Mouse (Mus musculus): ENCODE results near the gene RPS10-NUDT3.
A peak's percentile ranks its signal among the peaks of the same experiment; 100 is the strongest.

RPS10-NUDT3 gene

GRCm38 (mm10) chr17:27609576-27609975 lies 25.4 kb downstream of the RPS10-NUDT3 start:
- DNase-seq: no peak

- no peak for DNase-seq
These were observed 31.3 kb downstream of the RPS10-NUDT3 start for GRCm38 (mm10) chr17:27603522-27604234.

GRCm38 (mm10) chr17:27603036-27603435 lies 32.0 kb downstream of the RPS10-NUDT3 start:
- DNase-seq: no peak

GRCm38 (mm10) chr17:27600869-27601268 lies 34.2 kb downstream of the RPS10-NUDT3 start:
- no peak for DNase-seq

- DNase-seq: no peak
These were observed 34.7 kb downstream of the RPS10-NUDT3 start for GRCm38 (mm10) chr17:27600286-27600685.

GRCm38 (mm10) chr17:27596376-27597190 lies 38.4 kb downstream of the RPS10-NUDT3 start:
- DNase-seq: no peak

GRCm38 (mm10) chr17:27595659-27596375 lies 39.2 kb downstream of the RPS10-NUDT3 start:
- no peak for DNase-seq

- DNase-seq: no peak
These were observed 42.5 kb downstream of the RPS10-NUDT3 start for GRCm38 (mm10) chr17:27592565-27592910.

GRCm38 (mm10) chr17:27591826-27592564 lies 43.0 kb downstream of the RPS10-NUDT3 start:
- peak; percentile 24 for DNase-seq

GRCm38 (mm10) chr17:27588231-27588630 lies 46.8 kb downstream of the RPS10-NUDT3 start:
- DNase-seq: no peak

GRCm38 (mm10) chr17:27587252-27587651 lies 47.8 kb downstream of the RPS10-NUDT3 start:
- DNase-seq: no peak

- no peak for DNase-seq
These were observed 48.4 kb downstream of the RPS10-NUDT3 start for GRCm38 (mm10) chr17:27586661-27587060.

- DNase-seq: no peak
These were observed 51.7 kb downstream of the RPS10-NUDT3 start for GRCm38 (mm10) chr17:27583185-27583894.

- DNase-seq: no peak
These were observed 54.5 kb downstream of the RPS10-NUDT3 start for GRCm38 (mm10) chr17:27580392-27581068.

- no peak for DNase-seq
These were observed 55.2 kb downstream of the RPS10-NUDT3 start for GRCm38 (mm10) chr17:27579816-27580215.

- DNase-seq: no peak
These were observed 56.5 kb downstream of the RPS10-NUDT3 start for GRCm38 (mm10) chr17:27578487-27578886.

- DNase-seq: peak; percentile 30
These were observed 57.6 kb downstream of the RPS10-NUDT3 start for GRCm38 (mm10) chr17:27577468-27577867.

- DNase-seq: no peak
These were observed 59.0 kb downstream of the RPS10-NUDT3 start for GRCm38 (mm10) chr17:27576056-27576455.

GRCm38 (mm10) chr17:27575116-27575776 lies 59.8 kb downstream of the RPS10-NUDT3 start:
- DNase-seq: no peak

GRCm38 (mm10) chr17:27574470-27575115 lies 60.4 kb downstream of the RPS10-NUDT3 start:
- no peak for DNase-seq
